Mouse (Mus musculus): ENCODE measurements around the gene Smg9.

The Smg9 gene

GRCm38 (mm10) chr7:24437981-24438380, 38.6 kb downstream of the Smg9 start:
- ATAC-seq (ENCODE audit: insufficient number of reproducible peaks, low FRiP score, low TSS enrichment), result 0 out of 2 replicates have a peak, but pooled peaks have one; percentile 10

GRCm38 (mm10) chr7:24439191-24439590, 39.8 kb downstream of the Smg9 start:
- no peak for ATAC-seq (ENCODE audit: insufficient number of reproducible peaks, low FRiP score, low TSS enrichment)

- no peak for ATAC-seq (ENCODE audit: insufficient number of reproducible peaks, low FRiP score, low TSS enrichment)
Measured at GRCm38 (mm10) chr7:24439891-24440290, 40.5 kb downstream of the Smg9 start.

GRCm38 (mm10) chr7:24441785-24442184, 42.4 kb downstream of the Smg9 start:
- ATAC-seq (ENCODE audit: insufficient number of reproducible peaks, low FRiP score, low TSS enrichment), result no peak

GRCm38 (mm10) chr7:24442313-24442712, 42.9 kb downstream of the Smg9 start:
- ATAC-seq (ENCODE audit: insufficient number of reproducible peaks, low FRiP score, low TSS enrichment), result no peak

GRCm38 (mm10) chr7:24445266-24445926, 46.0 kb downstream of the Smg9 start:
- ATAC-seq (ENCODE audit: insufficient number of reproducible peaks, low FRiP score, low TSS enrichment), result no peak

GRCm38 (mm10) chr7:24446697-24447340, 47.4 kb downstream of the Smg9 start:
- no peak for ATAC-seq (ENCODE audit: insufficient number of reproducible peaks, low FRiP score, low TSS enrichment)

GRCm38 (mm10) chr7:24448782-24449517, 49.5 kb downstream of the Smg9 start:
- ATAC-seq (ENCODE audit: insufficient number of reproducible peaks, low FRiP score, low TSS enrichment), result no peak

- ATAC-seq (ENCODE audit: insufficient number of reproducible peaks, low FRiP score, low TSS enrichment), result no peak
Measured at GRCm38 (mm10) chr7:24450585-24451017, 51.2 kb downstream of the Smg9 start.

- ATAC-seq (ENCODE audit: insufficient number of reproducible peaks, low FRiP score, low TSS enrichment), result no peak
Measured at GRCm38 (mm10) chr7:24451855-24452311, 52.5 kb downstream of the Smg9 start, which contains the start of gene Irgc1. Gene Irgc1 (minus strand): TSS chr7:24452297.

- ATAC-seq (ENCODE audit: insufficient number of reproducible peaks, low FRiP score, low TSS enrichment), result no peak
Measured at GRCm38 (mm10) chr7:24454199-24454598, 54.8 kb downstream of the Smg9 start.

GRCm38 (mm10) chr7:24455726-24456125, 56.3 kb downstream of the Smg9 start:
- no peak for ATAC-seq (ENCODE audit: insufficient number of reproducible peaks, low FRiP score, low TSS enrichment)

GRCm38 (mm10) chr7:24457726-24458370, 58.4 kb downstream of the Smg9 start:
- ATAC-seq (ENCODE audit: insufficient number of reproducible peaks, low FRiP score, low TSS enrichment), result no peak

GRCm38 (mm10) chr7:24459440-24459839, 60.0 kb downstream of the Smg9 start:
- ATAC-seq (ENCODE audit: insufficient number of reproducible peaks, low FRiP score, low TSS enrichment), result no peak

GRCm38 (mm10) chr7:24459843-24460242, 60.4 kb downstream of the Smg9 start:
- no peak for ATAC-seq (ENCODE audit: insufficient number of reproducible peaks, low FRiP score, low TSS enrichment)

- ATAC-seq (ENCODE audit: insufficient number of reproducible peaks, low FRiP score, low TSS enrichment), result no peak
Measured at GRCm38 (mm10) chr7:24461376-24462051, 62.1 kb downstream of the Smg9 start.

GRCm38 (mm10) chr7:24462388-24463319, 63.2 kb downstream of the Smg9 start, which contains the start of gene Plaur:
Gene Plaur (plus strand): TSS chr7:24462484.
- ATAC-seq (ENCODE audit: insufficient number of reproducible peaks, low FRiP score, low TSS enrichment), result no peak

- no peak for ATAC-seq (ENCODE audit: insufficient number of reproducible peaks, low FRiP score, low TSS enrichment)
Measured at GRCm38 (mm10) chr7:24466835-24467234, 67.4 kb downstream of the Smg9 start.

- no peak for ATAC-seq (ENCODE audit: insufficient number of reproducible peaks, low FRiP score, low TSS enrichment)
Measured at GRCm38 (mm10) chr7:24467886-24468285, 68.5 kb downstream of the Smg9 start.
